Mouse (Mus musculus): Measurements from ENCODE around the gene Rap1a.

GRCm38 (mm10) chr3:105750810-105751209 lies 50.3 kb downstream of the Rap1a start:
- TF ChIP-seq GATA1 (IDR thresholded peaks at IDR 0.05; ENCODE audit: low read length) (no peak), TAL1 (IDR thresholded peaks at IDR 0.05; ENCODE audit: low read length) (no peak)
